Mouse (Mus musculus) limb, embryonic 14.5 days (tissue): ENCODE measurements at regions not wholly inside any gene's neighbourhood (a gene's known extent, or its start where the extent isn't known, plus 50 kb on each side); places are given as distances from the start of the nearest gene placed in this dataset.
"Not testable (repeated sequence)": the region's sequence is repeated elsewhere in the genome, so short reads cannot be mapped to it uniquely, and the experiment has no call there.

Source experiments
- ATAC-seq: fragments of 200-750 bp; cut with Nextera tagmentation; 2 replicates; pipeline ENCODE4 v1.8.0; 2017; ENCODE audit warnings: low read depth, moderate number of reproducible peaks, moderate TSS enrichment; ENCODE audit not compliant: low FRiP score
- DNase-seq: peaks from one replicate; pipeline ENCODE4 v3.0.0-alpha.2; 2015; ENCODE audit warnings: low spot score
- H3K27ac ChIP-seq: fragments of 300-500 bp; sonication (generic); replicated peaks from 2 replicates; pipeline ENCODE4 v1.5.1; 2014; ENCODE audit warnings: low read depth, mild to moderate bottlenecking, low read length, moderate library complexity, mixed read lengths
- H3K27me3 ChIP-seq: fragments of 300-500 bp; sonication (generic); 2 replicates; pipeline ENCODE4 v1.6.1; 2014; ENCODE audit warnings: low read length, mixed read lengths; ENCODE audit not compliant: control insufficient read depth, insufficient read depth
- H3K36me3 ChIP-seq: fragments of 300-500 bp; sonication (generic); 2 replicates; pipeline ENCODE4 v1.6.1; 2014; ENCODE audit warnings: mild to moderate bottlenecking, low read length, moderate library complexity, mixed read lengths; ENCODE audit not compliant: control insufficient read depth, insufficient read depth
- H3K4me1 ChIP-seq: fragments of 300-500 bp; sonication (generic); 2 replicates; pipeline ENCODE4 v1.6.1; 2014; ENCODE audit warnings: antibody characterized with exemption, low read length, mixed read lengths; ENCODE audit not compliant: control insufficient read depth, insufficient read depth
- H3K4me2 ChIP-seq: fragments of 300-500 bp; sonication (generic); replicated peaks from 2 replicates; pipeline ENCODE4 v1.6.1; 2014; ENCODE audit warnings: low read depth, mild to moderate bottlenecking, low read length, moderate library complexity; ENCODE audit not compliant: severe bottlenecking
- H3K4me3 ChIP-seq: fragments of 300-500 bp; sonication (generic); replicated peaks from 2 replicates; pipeline ENCODE4 v1.5.1; 2014; ENCODE audit warnings: low read length
- H3K9ac ChIP-seq: fragments of 300-500 bp; sonication (generic); 2 replicates; pipeline ENCODE4 v1.6.1; 2014; ENCODE audit warnings: mild to moderate bottlenecking, low read depth, low read length, moderate library complexity; ENCODE audit not compliant: severe bottlenecking
- H3K9me3 ChIP-seq: fragments of 300-500 bp; sonication (generic); 2 replicates; pipeline ENCODE4 v1.6.1; 2016; ENCODE audit warnings: low read length; ENCODE audit not compliant: control insufficient read depth
- POLR2A ChIP-seq: fragments of 200-500 bp; IDR thresholded peaks from 2 replicates; pipeline ENCODE4 v1.8.0; 2012; ENCODE audit warnings: inconsistent platforms, mild to moderate bottlenecking, moderate library complexity, borderline replicate concordance; ENCODE audit not compliant: insufficient read depth, insufficient read length; ENCODE audit errors: extremely low read depth
- WGBS: fragments of 180-500 bp; shearing (Covaris S2); extraction: QIAGEN DNeasy Blood & Tissue Kit; methylation state at CpG from one replicate; pipeline ENCODE4 v1.1.7; 2014; 5-methylcytosine and 5-hydroxymethylcytosine counted together

DNA sequence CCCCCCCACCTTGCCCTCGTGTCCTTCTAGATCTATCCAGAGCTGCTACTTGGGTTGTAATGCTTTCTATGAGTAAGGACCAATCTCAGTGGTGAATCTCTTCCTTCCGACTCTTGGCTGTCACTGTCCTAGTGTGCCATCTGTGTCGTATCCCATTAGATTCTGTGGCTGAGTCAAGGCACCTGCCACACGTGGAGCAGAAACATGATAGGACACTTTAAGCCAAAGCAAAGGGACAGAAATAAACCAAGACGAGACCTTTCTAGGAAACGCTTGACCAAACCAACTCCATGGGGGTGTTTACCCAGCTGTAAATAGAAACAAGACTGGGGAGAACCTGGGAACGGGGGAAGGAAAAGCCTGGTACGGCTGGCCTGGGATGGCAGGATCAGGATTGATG is 613.0 kb upstream of the Gm19410 start:
- no peak for TF ChIP-seq POLR2A
- no peaks in the 10 kb centered on the region for H3K27me3 ChIP-seq
- DNase-seq, result no peak

GRCm38 (mm10) chr8:35156272-35156671 is 609.3 kb upstream of the Gm19410 start:
- Histone ChIP-seq H3K4me3 (no peak overlapping the region), H3K9ac (no peak overlapping the region), H3K27ac (no peak overlapping the region), H3K4me2 (no peak overlapping the region), H3K4me1 (no peaks in the 10 kb centered on the region), H3K9me3 (no peaks in the 10 kb centered on the region), H3K36me3 (no peaks in the 10 kb centered on the region), H3K27me3 (no peaks in the 10 kb centered on the region)
- TF ChIP-seq POLR2A, result no peak
- DNase-seq (no peak), ATAC-seq (no peak)
- WGBS, result 55% methylated on average over 5 of the region's 5 CpGs

More for the DNA sequence above, 613.0 kb upstream of the Gm19410 start:
- H3K9ac ChIP-seq, result no peak overlapping the region
- WGBS, result 74% methylated on average over 8 of the region's 8 CpGs
- H3K27ac ChIP-seq, result no peak overlapping the region
- no peak overlapping the region for H3K4me3 ChIP-seq
- ATAC-seq, result no peak
- H3K4me2 ChIP-seq, result no peak overlapping the region
- H3K36me3 ChIP-seq, result no peaks in the 10 kb centered on the region
- no peaks in the 10 kb centered on the region for H3K9me3 ChIP-seq
- no peaks in the 10 kb centered on the region for H3K4me1 ChIP-seq

- WGBS, result 83% methylated on average over 6 of the region's 6 CpGs
- Histone ChIP-seq H3K9me3 (no peaks in the 10 kb centered on the region), H3K4me3 (no peak overlapping the region), H3K27ac (no peak overlapping the region), H3K9ac (no peak overlapping the region), H3K4me1 (no peaks in the 10 kb centered on the region), H3K4me2 (no peak overlapping the region), H3K27me3 (no peaks in the 10 kb centered on the region), H3K36me3 (no peaks in the 10 kb centered on the region)
- no peak for ATAC-seq
- no peak for TF ChIP-seq POLR2A
- DNase-seq, result no peak
These were observed 607.9 kb upstream of the Gm19410 start for GRCm38 (mm10) chr8:35157711-35158110.

DNA sequence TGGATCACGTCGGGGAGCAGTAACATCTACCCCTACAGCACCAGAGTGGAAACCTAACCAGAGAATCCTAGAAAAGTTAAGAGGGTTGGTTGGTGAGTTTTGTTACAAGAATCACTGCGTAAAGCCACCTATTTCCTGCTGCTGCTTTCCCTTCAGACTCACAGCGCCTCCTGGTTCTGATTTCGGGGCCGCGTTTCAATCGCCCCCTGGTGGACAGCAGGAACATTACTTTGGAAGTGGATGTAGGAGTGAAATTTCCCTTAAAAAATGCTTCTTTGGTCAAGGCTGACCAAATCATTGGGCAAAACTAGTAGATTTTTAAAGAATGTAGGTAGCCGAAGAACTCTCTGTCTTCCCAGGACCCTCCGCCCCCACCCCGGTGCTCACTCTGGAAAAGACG is 606.3 kb upstream of the Gm19410 start:
- Histone ChIP-seq H3K27me3 (no peaks in the 10 kb centered on the region), H3K9me3 (no peaks in the 10 kb centered on the region), H3K4me3 (no peak overlapping the region), H3K4me2 (peak overlapping the region; percentile 19; the same call in 1 of the 2 replicates), H3K9ac (no peak overlapping the region), H3K36me3 (no peaks in the 10 kb centered on the region), H3K27ac (no peak overlapping the region), H3K4me1 (no peaks in the 10 kb centered on the region)
- TF ChIP-seq POLR2A, result no peak
- 21% methylated on average over 12 of the region's 12 CpGs for WGBS
- peak; percentile 56 for DNase-seq
- 0 out of 2 replicates have a peak, but pooled peaks have one; percentile 41 for ATAC-seq

DNA sequence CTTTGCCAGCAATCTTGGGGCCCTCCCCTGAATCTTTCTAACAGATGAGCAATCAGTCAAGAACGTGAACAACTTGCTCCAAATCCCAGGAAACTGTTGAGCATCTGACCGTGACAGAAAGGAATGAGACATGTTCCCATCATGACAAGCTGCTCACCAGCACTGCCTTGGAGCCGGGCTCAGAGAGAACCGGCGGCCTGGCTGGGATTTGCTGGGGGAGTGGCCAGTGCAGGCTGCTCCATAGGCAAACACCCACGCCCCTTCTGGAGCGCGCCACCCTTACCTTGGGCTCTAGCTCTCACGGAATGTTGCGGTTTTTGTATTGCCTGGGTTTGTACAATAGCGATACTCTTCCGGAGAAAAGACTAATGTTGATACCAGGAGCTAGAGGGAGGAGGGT is 605.4 kb upstream of the Gm19410 start:
- H3K27ac ChIP-seq, result no peak overlapping the region
- WGBS, result 86% methylated on average over 12 of the region's 12 CpGs
- DNase-seq (no peak), ATAC-seq (no peak)
- H3K4me3 ChIP-seq, result no peak overlapping the region
- TF ChIP-seq POLR2A, result no peak
- no peaks in the 10 kb centered on the region for H3K27me3 ChIP-seq
- H3K9ac ChIP-seq, result no peak overlapping the region
- no peak overlapping the region for H3K4me2 ChIP-seq
- no peaks in the 10 kb centered on the region for H3K36me3 ChIP-seq
- no peaks in the 10 kb centered on the region for H3K4me1 ChIP-seq
- H3K9me3 ChIP-seq, result no peaks in the 10 kb centered on the region

DNA sequence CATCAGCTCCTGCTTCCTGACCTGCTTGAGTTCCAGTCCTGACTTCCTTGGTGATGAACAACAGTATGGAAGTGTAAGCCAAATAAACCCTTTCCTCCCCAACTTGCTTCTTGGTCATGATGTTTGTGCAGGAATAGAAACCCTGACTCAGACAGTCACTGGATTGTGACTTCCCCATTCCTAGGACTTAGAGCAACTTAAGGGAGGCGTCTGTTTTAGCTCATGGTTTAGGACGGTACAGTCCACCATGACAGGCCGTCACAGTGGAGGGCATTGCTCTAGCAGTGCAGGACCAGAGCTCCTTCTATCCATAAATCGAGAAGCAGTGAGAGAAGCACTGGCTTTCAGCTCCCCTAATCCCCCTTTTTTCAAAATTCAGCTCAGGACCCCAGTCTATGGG is 603.4 kb upstream of the Gm19410 start:
- H3K36me3 ChIP-seq, H3K4me2 ChIP-seq, ATAC-seq, H3K9me3 ChIP-seq, H3K27me3 ChIP-seq, H3K9ac ChIP-seq, H3K4me1 ChIP-seq, DNase-seq, H3K27ac ChIP-seq, H3K4me3 ChIP-seq: not testable (repeated sequence)
- WGBS, result 86% methylated on average over 4 of the region's 4 CpGs
